Mouse (Mus musculus) frontal cortex, postnatal 36 days (tissue): ENCODE measurements at regions not wholly inside any gene's neighbourhood (a gene's known extent, or its start where the extent isn't known, plus 50 kb on each side); places are given as distances from the start of the nearest gene placed in this dataset.

Source experiments
- DNase-seq, 2 experiments: peaks; one replicate each; pipeline ENCODE4 v3.0.0; 2022; ENCODE audit warnings: low spot score in 2 of 2

GRCm38 (mm10) chr5:126954634-126955033, 287.0 kb upstream of the Tmem132c start:
- DNase-seq, result no peak

DNA sequence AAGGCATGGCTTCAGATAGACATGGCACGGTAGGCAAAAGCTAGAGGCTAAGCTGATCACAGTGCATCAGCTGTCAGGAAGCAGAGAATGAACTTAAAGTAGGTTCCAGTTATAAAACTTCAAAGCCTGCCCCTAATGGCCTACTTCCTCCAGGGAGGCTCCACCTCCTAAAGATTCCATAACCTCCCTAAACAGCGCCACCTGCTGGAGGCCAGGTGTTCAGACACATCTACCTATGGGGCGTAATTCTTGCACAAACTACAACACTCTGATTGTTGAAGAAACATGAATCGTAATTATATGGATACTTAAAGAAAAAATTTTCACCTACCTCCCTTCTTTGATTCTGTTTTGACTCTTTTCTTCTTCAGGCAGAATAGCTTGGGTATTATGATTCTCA, 277.0 kb upstream of the Tmem132c start:
- no peak for DNase-seq

DNA sequence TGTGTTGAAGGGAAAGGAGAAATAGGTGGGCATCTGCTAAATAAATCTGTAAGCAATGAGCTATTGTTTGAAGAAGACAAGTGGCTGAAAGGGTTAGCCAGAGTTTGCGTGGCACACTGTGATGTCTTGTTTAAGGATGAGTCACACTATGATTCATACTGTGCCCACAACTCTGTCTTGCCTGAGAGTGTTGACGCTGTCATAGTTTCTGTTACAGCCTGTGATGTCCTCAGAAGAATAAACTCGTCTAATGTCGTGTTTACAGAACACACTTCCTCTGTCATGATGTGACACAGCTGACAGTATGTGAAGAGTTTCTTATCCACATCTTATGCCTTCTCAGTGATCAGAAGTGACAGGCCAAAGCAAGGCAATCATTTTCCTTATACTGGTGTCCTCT, 274.5 kb upstream of the Tmem132c start:
- peak in 1 of 2 experiments; percentile 16 for DNase-seq

GRCm38 (mm10) chr5:126969373-126969772, 272.2 kb upstream of the Tmem132c start:
- no peak for DNase-seq

GRCm38 (mm10) chr5:126971284-126971683, 270.3 kb upstream of the Tmem132c start:
- DNase-seq, result no peak

- no peak for DNase-seq
Measured at GRCm38 (mm10) chr5:126971981-126972380, 269.6 kb upstream of the Tmem132c start.

DNA sequence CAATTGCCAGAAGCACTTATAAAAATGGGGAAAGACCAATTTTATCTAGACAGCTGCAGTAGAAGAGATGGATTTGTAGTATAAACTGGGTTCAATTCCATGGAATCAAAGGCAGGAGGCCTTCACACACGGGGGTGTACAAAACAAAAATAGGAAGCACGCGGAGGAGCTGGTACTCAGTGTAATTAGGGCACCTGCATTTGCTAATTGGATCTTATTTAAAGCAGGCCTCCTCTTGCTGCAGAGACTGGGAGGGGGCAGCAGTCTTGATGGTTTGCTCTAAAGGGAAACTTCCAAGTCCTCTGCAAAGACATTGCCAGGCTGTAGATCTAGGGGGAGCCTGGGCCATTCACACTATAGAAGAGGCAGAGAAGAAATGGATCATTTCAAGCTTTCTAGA, 268.2 kb upstream of the Tmem132c start:
- peak; percentile 16 to 21 for DNase-seq

- peak; percentile 4 to 40 for DNase-seq
Measured at GRCm38 (mm10) chr5:126974565-126974964, 267.0 kb upstream of the Tmem132c start.

- no peak for DNase-seq
Measured at GRCm38 (mm10) chr5:126995577-126995976, 246.0 kb upstream of the Tmem132c start.

DNA sequence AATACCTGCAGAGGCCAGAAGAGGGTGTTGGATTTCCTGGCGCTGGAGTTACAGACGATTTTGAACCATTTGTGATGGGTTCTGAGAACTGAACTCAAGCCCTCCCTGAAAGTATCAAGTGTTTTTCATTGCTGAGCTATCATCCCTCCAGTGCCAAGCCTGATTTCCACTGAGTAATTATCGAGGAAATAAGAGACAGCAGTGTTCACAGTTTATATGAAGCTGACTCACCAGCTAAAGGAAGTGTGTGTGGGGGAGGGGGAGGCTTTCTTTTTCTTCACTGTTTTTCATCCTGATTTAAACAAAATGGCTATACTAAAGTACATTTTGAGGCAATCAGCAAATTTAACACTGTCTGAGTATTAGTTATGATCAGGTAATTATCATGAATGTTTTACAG, 227.4 kb upstream of the Tmem132c start:
- DNase-seq, result peak in 1 of 2 experiments; percentile 3

DNA sequence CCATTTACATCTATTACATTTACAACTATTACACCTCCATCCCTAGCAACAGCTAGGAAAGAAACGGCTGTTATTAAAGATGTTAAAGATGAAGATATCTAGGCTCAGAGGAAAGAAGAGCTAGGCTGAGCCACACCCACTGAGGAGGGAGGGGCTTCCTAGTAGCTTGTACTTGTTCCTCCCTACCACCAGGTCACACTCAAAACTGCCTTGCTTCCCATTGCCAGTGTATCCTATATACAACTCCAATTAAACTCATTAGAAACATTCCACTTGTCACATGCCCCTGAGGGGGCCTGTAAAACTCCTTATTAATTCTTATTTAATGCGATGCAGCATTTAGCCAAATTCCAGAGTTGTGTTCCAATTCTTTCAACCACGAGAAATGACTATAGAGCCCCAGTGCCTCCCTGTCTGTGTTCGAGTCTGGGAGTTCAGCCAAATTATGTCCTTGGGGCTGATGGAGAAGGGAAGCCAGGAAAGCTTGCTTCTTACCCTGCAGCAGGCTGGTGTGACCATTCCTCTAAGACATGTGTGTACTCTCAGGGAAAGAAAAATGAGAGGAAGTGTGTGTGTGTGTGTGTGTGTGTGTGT, 225.0 kb upstream of the Tmem132c start:
- DNase-seq, result no peak

DNA sequence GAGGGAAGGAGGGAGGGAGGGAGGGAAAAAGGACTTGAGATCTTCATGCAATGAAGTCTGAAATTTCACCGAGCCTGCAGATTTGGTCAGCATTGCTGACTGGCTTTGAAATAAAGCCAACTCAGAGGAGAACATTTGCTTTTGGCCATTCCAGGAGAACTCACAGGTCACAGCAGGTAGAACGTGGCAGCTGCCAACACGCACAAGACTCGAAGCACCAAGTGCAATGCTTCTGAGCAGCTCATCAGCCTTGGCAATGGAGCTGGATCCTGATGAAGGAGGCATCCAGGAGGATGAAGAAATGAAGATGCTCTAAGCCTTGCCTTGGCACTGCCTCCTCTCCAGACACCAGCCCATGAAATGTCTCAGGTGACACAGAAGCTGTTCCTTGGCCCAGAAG, 223.6 kb upstream of the Tmem132c start:
- DNase-seq, result no peak

DNA sequence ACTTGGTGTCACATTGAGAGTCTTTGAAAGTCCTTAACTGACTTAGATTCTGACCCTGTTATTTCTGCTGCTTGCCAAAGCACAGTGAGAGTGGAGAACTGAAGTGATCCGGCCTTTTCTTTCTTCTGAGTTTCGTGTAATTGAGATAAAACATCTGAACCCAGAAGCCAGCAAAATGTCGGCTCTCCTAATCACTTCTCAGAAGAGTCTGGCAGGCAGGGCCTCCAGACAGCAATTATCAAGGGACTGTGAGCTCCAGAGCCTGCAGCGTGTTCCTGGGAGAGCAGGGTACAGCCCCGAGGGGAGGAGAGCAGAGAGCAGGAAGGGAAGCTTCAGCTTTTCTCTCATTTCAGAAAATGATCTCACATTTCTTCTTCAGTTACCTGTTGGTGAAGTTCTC, 205.1 kb upstream of the Tmem132c start:
- no peak for DNase-seq

GRCm38 (mm10) chr5:127057770-127058169, 183.8 kb upstream of the Tmem132c start:
- DNase-seq, result no peak

DNA sequence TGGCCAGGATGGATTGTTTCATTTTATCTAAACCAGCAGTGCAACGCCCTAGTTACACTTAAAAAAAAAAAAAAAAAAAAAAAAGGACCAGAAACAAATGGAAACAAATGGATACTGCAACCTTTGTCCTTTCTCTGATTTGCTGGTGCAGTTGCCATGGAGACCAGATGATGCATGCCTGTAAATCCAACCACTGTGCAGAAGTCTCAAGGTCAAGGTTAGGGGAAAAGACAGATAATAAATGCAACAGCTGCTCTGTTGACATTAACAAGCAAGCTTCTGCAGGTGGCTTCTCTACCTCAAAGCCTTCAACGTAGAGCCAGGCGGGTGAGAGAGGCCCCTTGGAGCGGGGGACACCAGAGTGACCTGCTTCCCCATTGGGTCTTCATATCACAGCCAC, 167.3 kb upstream of the Tmem132c start:
- no peak for DNase-seq
